Mouse (Mus musculus) intestine, embryonic 16.5 days (tissue): ENCODE data around the gene Sarm1. TPM values are rescaled to one million over a fixed set of nuclear protein-coding genes. Genes with fewer than 3 reads are reported as not detected.
A peak's percentile ranks its signal among the peaks of the same experiment; 100 is the strongest.
"Not testable (repeated sequence)": the region's sequence is repeated elsewhere in the genome, so short reads cannot be mapped to it uniquely, and the experiment has no call there.

Experiments used
- ATAC-seq: fragments of 200-750 bp; cut with Nextera tagmentation; 2 replicates; pipeline ENCODE4 v1.8.0; 2017; ENCODE audit warnings: moderate TSS enrichment, moderate library complexity
- H3K27ac ChIP-seq: fragments of 300-500 bp; sonication (generic); 2 replicates; pipeline ENCODE4 v1.5.1; 2014; ENCODE audit warnings: mild to moderate bottlenecking, low read length
- H3K27me3 ChIP-seq: fragments of 300-500 bp; sonication (generic); replicated peaks from 2 replicates; pipeline ENCODE4 v1.6.1; 2014; ENCODE audit warnings: low read length, control low read depth, mixed read lengths; ENCODE audit not compliant: control insufficient read depth, insufficient read depth
- H3K36me3 ChIP-seq: fragments of 300-500 bp; sonication (generic); 2 replicates; pipeline ENCODE4 v1.6.1; 2014; ENCODE audit warnings: low read length, control low read depth; ENCODE audit not compliant: control insufficient read depth, insufficient read depth
- H3K4me1 ChIP-seq: fragments of 300-500 bp; sonication (generic); 2 replicates; pipeline ENCODE4 v1.6.1; 2014; ENCODE audit warnings: low read length, control low read depth, mixed read lengths; ENCODE audit not compliant: control insufficient read depth, insufficient read depth
- H3K4me2 ChIP-seq: fragments of 300-500 bp; sonication (generic); 2 replicates; pipeline ENCODE4 v1.6.1; 2014; ENCODE audit warnings: low read depth, low read length, control low read depth
- H3K4me3 ChIP-seq: fragments of 300-500 bp; sonication (generic); 2 replicates; pipeline ENCODE4 v1.5.1; 2014; ENCODE audit warnings: mild to moderate bottlenecking, low read length
- H3K9ac ChIP-seq: fragments of 300-500 bp; sonication (generic); 2 replicates; pipeline ENCODE4 v1.6.1; 2014; ENCODE audit warnings: low read depth, low read length
- H3K9me3 ChIP-seq: fragments of 300-500 bp; sonication (generic); 2 replicates; pipeline ENCODE4 v1.6.1; 2016; ENCODE audit warnings: low read length, control low read depth; ENCODE audit not compliant: control insufficient read depth
- WGBS: fragments of 180-500 bp; shearing (Covaris S2); extraction: QIAGEN DNeasy Blood & Tissue Kit; methylation state at CpG from one replicate; pipeline ENCODE4 v1.1.7; 2014; 5-methylcytosine and 5-hydroxymethylcytosine counted together
- polyA plus RNA-seq: library from polyadenylated mRNA; unstranded; fragments of >200 nt; fragmentation: Nextera tagmentation; extraction: Ambion mirVana; gene quantifications from 2 replicates; pipeline ENCODE4 v1.2.1, GENCODE M21; 2015

Gene Sarm1
- polyA plus RNA-seq, 1 experiment from 2014 or later: 1.6 TPM

DNA sequence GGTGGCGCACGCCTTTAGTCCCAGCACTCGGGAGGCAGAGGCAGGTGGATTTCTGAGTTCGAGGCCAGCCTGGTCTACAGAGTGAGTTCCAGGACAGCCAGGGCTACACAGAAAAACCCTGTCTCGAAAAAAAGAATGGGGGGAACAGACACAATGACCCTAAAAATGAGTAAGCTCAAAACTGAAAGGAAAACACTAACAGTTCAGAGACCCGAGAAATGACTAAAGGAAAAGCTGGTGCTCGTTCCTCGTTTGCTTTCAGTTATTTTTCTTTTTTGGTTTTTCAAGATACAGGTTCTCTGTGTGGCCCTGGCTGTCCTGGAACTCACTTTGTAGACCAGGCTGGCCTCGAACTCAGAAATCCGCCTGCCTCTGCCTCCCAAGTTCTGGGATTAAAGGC lies 34.0 kb upstream of the Sarm1 start:
- H3K36me3 ChIP-seq: peaks cover 14% of the 10 kb centered on the region; the same call in 1 of the 2 replicates
- H3K4me2 ChIP-seq, H3K27ac ChIP-seq, H3K4me3 ChIP-seq, H3K27me3 ChIP-seq, H3K4me1 ChIP-seq, H3K9ac ChIP-seq, ATAC-seq, H3K9me3 ChIP-seq: not testable (repeated sequence)
- 89% methylated on average over 10 of the region's 10 CpGs for WGBS

DNA sequence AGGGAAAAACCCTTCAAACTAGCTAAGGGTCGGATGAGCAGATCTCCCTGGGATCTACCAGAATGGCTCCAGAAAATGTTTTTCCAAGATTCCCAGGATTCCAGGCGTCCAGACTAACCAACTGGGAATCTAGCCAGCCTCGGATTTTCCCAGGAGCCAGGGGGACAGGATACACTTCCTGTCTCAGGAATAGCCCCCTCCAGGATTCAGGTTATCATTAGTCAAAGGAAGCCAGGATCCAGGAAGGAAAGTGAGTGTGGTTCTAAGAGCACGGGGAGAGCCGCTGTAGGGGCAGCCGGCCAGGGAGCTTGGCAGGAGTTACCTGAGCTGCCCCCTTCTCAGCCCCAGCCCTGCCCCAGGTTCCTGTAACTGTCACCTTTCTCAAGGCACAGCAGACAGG lies 33.5 kb upstream of the Sarm1 start:
- Histone ChIP-seq H3K4me1 (peaks cover 9% of the 10 kb centered on the region), H3K9ac (0 out of 2 replicates have a peak overlapping the region, but pooled peaks have one; percentile 24), H3K36me3 (peaks cover 14% of the 10 kb centered on the region; the same call in 1 of the 2 replicates), H3K4me2 (no peak overlapping the region), H3K9me3 (no peaks in the 10 kb centered on the region), H3K27ac (peak overlapping the region; percentile 73), H3K27me3 (no peaks in the 10 kb centered on the region), H3K4me3 (no peak overlapping the region)
- 60% methylated on average over 6 of the region's 6 CpGs for WGBS
- no peak for ATAC-seq

DNA sequence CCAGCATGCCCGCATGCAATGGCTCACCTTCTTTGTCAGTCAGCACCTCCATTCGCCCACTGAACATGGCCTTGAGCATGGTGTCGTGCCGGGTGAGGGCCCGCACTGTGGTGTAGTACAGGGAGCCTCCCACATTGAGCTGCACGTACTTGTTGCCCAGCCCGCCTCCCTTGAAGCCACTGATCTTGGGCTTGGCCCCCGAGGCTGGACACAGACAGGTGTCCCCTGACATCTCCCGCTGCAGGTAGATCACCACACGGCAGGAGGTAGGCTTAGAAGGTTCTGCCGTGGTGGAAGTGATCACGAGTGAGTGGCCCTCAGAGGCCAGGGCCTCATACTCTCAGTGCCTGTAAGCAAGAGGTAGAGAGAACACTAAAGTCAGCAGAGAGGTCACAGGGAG lies 32.4 kb upstream of the Sarm1 start:
- Histone ChIP-seq H3K9ac (no peak overlapping the region), H3K4me2 (no peak overlapping the region), H3K9me3 (no peaks in the 10 kb centered on the region), H3K4me3 (no peak overlapping the region), H3K27me3 (no peaks in the 10 kb centered on the region), H3K36me3 (peaks cover 20% of the 10 kb centered on the region), H3K27ac (no peak overlapping the region), H3K4me1 (peaks cover 7% of the 10 kb centered on the region)
- 93% methylated on average over 12 of the region's 12 CpGs for WGBS
- no peak for ATAC-seq

DNA sequence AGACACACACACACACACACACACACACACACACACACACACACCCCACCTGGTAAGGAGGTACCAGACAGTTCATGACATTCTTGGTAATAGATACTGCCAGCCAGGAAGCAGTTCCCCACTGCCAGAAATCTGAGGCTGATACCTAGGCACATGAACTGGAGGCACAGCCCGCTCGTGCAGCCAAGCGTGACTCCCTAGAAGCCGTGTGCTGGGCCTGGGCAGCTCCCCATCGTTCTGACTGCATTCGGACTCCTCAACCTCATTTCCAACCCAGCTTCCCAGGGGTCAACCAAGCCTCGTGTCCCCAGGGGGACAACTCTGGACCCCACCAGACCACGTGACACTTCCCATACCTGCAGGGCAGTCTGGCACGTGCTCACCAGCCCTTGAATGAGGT lies 31.2 kb upstream of the Sarm1 start:
- no peaks in the 10 kb centered on the region for H3K9me3 ChIP-seq
- ATAC-seq: no peak
- no peak overlapping the region for H3K4me3 ChIP-seq
- no peak overlapping the region for H3K4me2 ChIP-seq
- H3K27me3 ChIP-seq: no peaks in the 10 kb centered on the region
- 90% methylated on average over 9 of the region's 9 CpGs for WGBS
- no peak overlapping the region for H3K9ac ChIP-seq
- no peaks in the 10 kb centered on the region for H3K4me1 ChIP-seq
- peaks cover 29% of the 10 kb centered on the region for H3K36me3 ChIP-seq
- no peak overlapping the region for H3K27ac ChIP-seq

DNA sequence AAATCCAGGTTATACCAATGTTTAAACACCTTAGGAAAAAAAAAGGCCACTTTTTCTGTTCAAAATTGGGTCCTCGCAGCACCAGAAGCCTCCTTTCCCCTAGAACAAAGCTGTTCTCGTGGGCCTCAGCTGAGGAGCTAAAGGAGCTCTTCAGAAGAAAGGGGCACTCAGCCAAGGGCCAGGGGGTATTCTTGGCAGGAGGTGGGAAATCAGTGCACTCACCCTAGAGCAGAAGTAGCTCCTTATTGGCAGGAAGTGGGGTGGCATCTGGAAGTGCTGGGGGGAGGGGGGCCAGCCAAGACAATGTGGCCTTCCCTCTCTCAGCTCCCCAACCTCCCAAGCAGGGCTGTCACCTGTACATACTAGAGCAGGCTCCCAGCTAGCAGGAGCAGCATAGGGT lies 27.3 kb upstream of the Sarm1 start:
- Histone ChIP-seq H3K27me3 (no peaks in the 10 kb centered on the region), H3K9ac (no peak overlapping the region), H3K36me3 (peaks cover 48% of the 10 kb centered on the region), H3K4me3 (no peak overlapping the region), H3K27ac (no peak overlapping the region), H3K9me3 (no peaks in the 10 kb centered on the region), H3K4me2 (no peak overlapping the region), H3K4me1 (no peaks in the 10 kb centered on the region)
- ATAC-seq: no peak
- WGBS: 77% methylated on average over 2 of the region's 2 CpGs

DNA sequence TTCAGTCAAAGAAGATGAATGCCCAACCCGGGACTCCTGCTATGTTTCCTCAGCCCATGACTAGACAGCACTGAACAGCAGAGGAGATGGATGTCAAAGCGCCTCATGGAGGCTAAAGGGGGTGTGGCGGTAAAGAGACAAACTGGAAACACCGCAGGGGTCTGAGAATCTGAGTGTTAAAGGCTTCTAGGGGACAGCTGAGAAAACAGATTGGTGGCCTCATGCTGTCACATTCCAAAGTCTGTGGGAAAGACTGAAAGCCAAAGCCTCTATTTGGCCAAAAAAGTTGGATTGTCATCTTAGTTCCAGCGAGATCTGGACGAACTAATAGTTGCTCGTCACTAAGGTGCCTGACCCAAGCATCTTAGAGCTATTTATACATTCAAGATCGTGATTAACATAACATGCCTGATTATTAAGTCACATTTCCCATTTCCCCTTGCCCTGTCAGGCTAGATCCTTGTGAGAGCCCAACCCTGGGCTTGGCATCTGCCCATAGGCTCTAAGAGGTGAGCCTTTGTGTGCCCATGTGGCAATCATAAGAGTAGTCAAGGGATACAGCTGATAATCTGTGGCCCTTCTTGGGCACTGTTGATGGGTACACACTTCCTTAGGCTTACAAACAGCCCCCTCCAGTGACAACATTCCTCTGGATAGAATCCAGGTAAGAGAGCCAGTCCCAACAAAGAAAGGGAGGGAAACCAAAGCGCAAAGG lies 25.8 kb upstream of the Sarm1 start:
- Histone ChIP-seq H3K36me3 (peaks cover 57% of the 10 kb centered on the region), H3K4me3 (no peak overlapping the region), H3K27me3 (no peaks in the 10 kb centered on the region), H3K27ac (no peak overlapping the region), H3K4me1 (no peaks in the 10 kb centered on the region), H3K9me3 (no peaks in the 10 kb centered on the region), H3K9ac (no peak overlapping the region), H3K4me2 (no peak overlapping the region)
- no peak for ATAC-seq
- 84% methylated on average over 9 of the region's 9 CpGs for WGBS

DNA sequence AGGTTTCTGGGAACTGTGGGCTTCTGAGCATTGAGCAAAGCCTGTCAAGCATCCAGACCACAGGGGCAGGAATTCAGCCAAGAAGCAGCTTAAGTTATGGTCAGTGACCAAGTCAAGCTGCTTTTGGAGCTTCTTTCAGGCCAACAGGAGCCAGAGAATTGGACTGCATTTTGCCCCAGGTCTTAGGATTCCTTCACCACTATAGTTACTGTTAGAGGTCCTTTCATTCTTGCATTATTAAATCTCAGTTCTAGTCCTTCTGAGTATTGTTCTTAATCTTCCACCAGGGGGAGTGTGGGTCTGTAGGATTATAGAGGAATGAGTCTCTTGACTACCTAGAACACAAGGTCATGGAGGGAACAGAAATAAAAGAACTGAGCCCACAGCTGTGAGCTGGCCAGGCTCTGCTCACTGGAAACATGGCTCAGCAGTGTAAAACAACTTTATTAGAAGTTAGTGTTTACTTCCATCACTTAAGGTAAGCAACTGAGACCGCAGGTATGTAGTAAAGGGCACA lies 25.0 kb upstream of the Sarm1 start:
- 89% methylated on average over 1 of the region's 1 CpGs for WGBS
- Histone ChIP-seq H3K27me3 (no peaks in the 10 kb centered on the region), H3K9me3 (no peaks in the 10 kb centered on the region), H3K4me2 (no peak overlapping the region), H3K4me1 (no peaks in the 10 kb centered on the region), H3K36me3 (peaks cover 55% of the 10 kb centered on the region), H3K9ac (no peak overlapping the region), H3K4me3 (no peak overlapping the region), H3K27ac (no peak overlapping the region)
- no peak for ATAC-seq

DNA sequence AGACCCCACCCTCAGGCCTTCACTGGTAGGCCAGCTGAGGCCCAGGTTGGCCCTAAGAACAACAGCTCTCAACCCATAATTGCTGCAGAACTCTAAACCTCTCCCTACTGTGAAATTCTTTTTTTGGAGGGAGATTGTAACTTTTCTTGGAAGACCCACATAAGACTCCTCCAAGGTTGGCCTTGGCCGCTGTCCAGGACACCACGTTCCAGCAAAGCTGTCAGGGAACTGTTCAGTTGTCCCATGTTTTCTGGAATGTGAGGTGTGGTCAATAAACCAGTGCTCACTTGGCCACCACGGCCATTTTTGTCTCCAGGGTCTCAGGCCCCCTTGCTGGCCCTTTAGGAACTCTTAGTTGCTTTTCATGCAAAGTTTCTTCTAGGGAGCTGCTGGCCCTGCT lies 24.3 kb upstream of the Sarm1 start:
- H3K36me3 ChIP-seq: peaks cover 51% of the 10 kb centered on the region
- H3K4me2 ChIP-seq: no peak overlapping the region
- no peak overlapping the region for H3K9ac ChIP-seq
- H3K27ac ChIP-seq: no peak overlapping the region
- ATAC-seq: no peak
- WGBS: 85% methylated on average over 3 of the region's 3 CpGs
- no peaks in the 10 kb centered on the region for H3K4me1 ChIP-seq
- no peaks in the 10 kb centered on the region for H3K27me3 ChIP-seq
- H3K9me3 ChIP-seq: no peaks in the 10 kb centered on the region
- H3K4me3 ChIP-seq: no peak overlapping the region

DNA sequence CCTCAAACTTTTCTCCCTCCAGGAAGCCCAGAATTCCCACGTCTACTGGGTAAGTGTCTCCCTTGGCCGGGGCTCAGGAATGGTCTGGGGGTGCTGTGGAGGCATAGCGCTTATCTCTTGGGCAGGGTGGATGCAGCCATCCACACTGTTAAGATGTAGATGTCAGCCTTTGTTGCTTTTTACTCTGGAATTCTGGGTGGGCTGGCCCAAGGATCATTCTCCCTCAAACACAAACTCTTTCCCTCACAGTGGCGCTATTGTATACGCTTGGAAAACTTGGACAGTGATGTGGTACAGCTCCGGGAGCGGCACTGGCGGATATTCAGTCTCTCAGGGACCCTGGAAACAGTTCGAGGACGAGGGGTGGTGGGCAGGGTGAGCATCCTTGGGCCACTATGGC lies 21.4 kb upstream of the Sarm1 start:
- Histone ChIP-seq H3K27ac (no peak overlapping the region), H3K27me3 (no peaks in the 10 kb centered on the region), H3K4me1 (no peaks in the 10 kb centered on the region), H3K9me3 (no peaks in the 10 kb centered on the region), H3K36me3 (peaks cover 50% of the 10 kb centered on the region), H3K9ac (no peak overlapping the region), H3K4me3 (no peak overlapping the region), H3K4me2 (no peak overlapping the region)
- ATAC-seq: no peak
- 87% methylated on average over 10 of the region's 10 CpGs for WGBS
